10 mouse cellular contexts compared by ENCODE assay signal in genomic region chr13:91129071-91129470, GRCm38 (mm10).
DNase-seq lines count a peak whose midpoint lies in the region; ATAC-seq and TF ChIP-seq lines count a peak whose summit lies in the region.
"Had no signal": no experiment of that assay in that cellular context is flagged by ENCODE, and none has a peak within 500 bp of the region (broad histone marks: within the 10 kb centered on the region; RNA-seq: fewer than 3 reads in every experiment).

No protein-coding gene starts in this region.

- H3K9me3 ChIP-seq in hindbrain, embryonic 16.5 days (ENCODE audit: control insufficient read depth, low read length): no peaks in the 10 kb centered on the region
- H3K9me3 ChIP-seq in midbrain, embryonic 16.5 days (replicated peaks; ENCODE audit: control insufficient read depth, low read length, poor library complexity, severe bottlenecking): no peaks in the 10 kb centered on the region
- H3K9me3 ChIP-seq: limb, embryonic 12.5 days had no signal

- no peaks in the 10 kb centered on the region for H3K27me3 ChIP-seq in cerebellum, adult 2 months (ENCODE audit: control insufficient read depth, insufficient read depth, low read length)
- H3K27me3 ChIP-seq in hindbrain, embryonic 16.5 days (replicated peaks; ENCODE audit: control insufficient read depth, insufficient read depth, low read length): no peaks in the 10 kb centered on the region
- H3K27me3 ChIP-seq in midbrain, embryonic 16.5 days (ENCODE audit: control insufficient read depth, insufficient read depth, low read depth, low read length): no peaks in the 10 kb centered on the region
- H3K27me3 ChIP-seq: limb, embryonic 12.5 days had no signal

- no peak for TF ChIP-seq CTCF in cerebellum, adult 2 months (IDR thresholded peaks at IDR 0.05; ENCODE audit: borderline replicate concordance, insufficient read depth, low read depth, low read length)

- ATAC-seq in hindbrain, embryonic 16.5 days: peak; percentile 68
- ATAC-seq in midbrain, embryonic 16.5 days: no peak
- ATAC-seq in CD4-positive, CD25-positive, alpha-beta regulatory T cell, adult 4 months: no peak

- H3K4me3 ChIP-seq in cerebellum, adult 2 months (replicated peaks; ENCODE audit: insufficient read depth, low read depth, low read length): no peak overlapping the region
- H3K4me3 ChIP-seq in hindbrain, embryonic 16.5 days (ENCODE audit: low read length): no peak overlapping the region
- H3K4me3 ChIP-seq in midbrain, embryonic 16.5 days (ENCODE audit: low read depth, low read length): no peak overlapping the region
- H3K4me3 ChIP-seq: limb, embryonic 12.5 days had no signal

- DNase-seq in layer of hippocampus, postnatal 14 days (ENCODE audit: low spot score in 2 of 2): peak; percentile 9 to 10
- no peak for DNase-seq in layer of hippocampus, adult 8-10 months (ENCODE audit: low spot score in 2 of 2)
- peak; percentile 26 to 29 for DNase-seq in cerebellum, adult 2 months
- no peak for DNase-seq in right cerebral cortex, postnatal 25 days
- DNase-seq in layer of hippocampus, adult 9-11 months: no peak
- DNase-seq: gastrocnemius, postnatal 14 days had no signal

- 5% methylated on average over 7 of the region's 7 CpGs for WGBS in cerebellum, adult 2 months
- WGBS in hindbrain, embryonic 16.5 days: 13% methylated on average over 7 of the region's 7 CpGs
- WGBS in midbrain, embryonic 16.5 days: 35% methylated on average over 7 of the region's 7 CpGs

- no peaks in the 10 kb centered on the region for H3K4me1 ChIP-seq in cerebellum, adult 2 months (ENCODE audit: control insufficient read depth, insufficient read depth, low read length)
- peaks cover 4% of the 10 kb centered on the region; the same call in 1 of the 2 replicates for H3K4me1 ChIP-seq in hindbrain, embryonic 16.5 days (ENCODE audit: control insufficient read depth, insufficient read depth, low read depth, low read length)
- H3K4me1 ChIP-seq in midbrain, embryonic 16.5 days (ENCODE audit: control insufficient read depth, insufficient read depth, low read length): peaks cover 6% of the 10 kb centered on the region

- no peak overlapping the region for H3K27ac ChIP-seq in cerebellum, adult 2 months (ENCODE audit: insufficient read depth, low read length)
- H3K27ac ChIP-seq in hindbrain, embryonic 16.5 days (ENCODE audit: low read depth, low read length): no peak overlapping the region; the same call in 1 of the 2 replicates
- H3K27ac ChIP-seq in midbrain, embryonic 16.5 days (ENCODE audit: low read length): no peak overlapping the region; the same call in 1 of the 2 replicates
- H3K27ac ChIP-seq: limb, embryonic 12.5 days had no signal

- no peak for TF ChIP-seq POLR2A in cerebellum, adult 2 months (IDR thresholded peaks at IDR 0.05; ENCODE audit: borderline replicate concordance, insufficient read depth, low read length)

- peak overlapping the region; percentile 26 for H3K4me2 ChIP-seq in hindbrain, embryonic 16.5 days (ENCODE audit: low read length)
- H3K4me2 ChIP-seq in midbrain, embryonic 16.5 days (ENCODE audit: low read length): peak overlapping the region; percentile 17; the same call in 1 of the 2 replicates
- H3K4me2 ChIP-seq: limb, embryonic 12.5 days had no signal

- no peak overlapping the region for H3K9ac ChIP-seq in hindbrain, embryonic 16.5 days (ENCODE audit: low read depth, low read length)
- no peak overlapping the region for H3K9ac ChIP-seq in midbrain, embryonic 16.5 days (ENCODE audit: low read depth, low read length)
- H3K9ac ChIP-seq: limb, embryonic 12.5 days had no signal

- no peaks in the 10 kb centered on the region for H3K36me3 ChIP-seq in hindbrain, embryonic 16.5 days (ENCODE audit: control insufficient read depth, insufficient read depth, low read length)
- no peaks in the 10 kb centered on the region for H3K36me3 ChIP-seq in midbrain, embryonic 16.5 days (ENCODE audit: control insufficient read depth, insufficient read depth, low read length)
- H3K36me3 ChIP-seq: limb, embryonic 12.5 days had no signal

Comparison
In these comparisons a context has a peak if more than half of its experiments do, and no peak if none do; other contexts are left out.
1. DNase-seq: peak in layer of hippocampus, postnatal 14 days (2 of 2) and cerebellum, adult 2 months (2 of 2); none in layer of hippocampus, adult 8-10 months (0 of 2), right cerebral cortex, postnatal 25 days (single experiment) and layer of hippocampus, adult 9-11 months (single experiment).